Mouse (Mus musculus): ENCODE results near the gene Gigyf1.

The Gigyf1 gene

GRCm38 (mm10) chr5:137570691-137571586 is 52.6 kb downstream of the Gigyf1 start:
- no peak for DNase-seq (ENCODE audit: low read depth)

GRCm38 (mm10) chr5:137574470-137574901 is 56.1 kb downstream of the Gigyf1 start:
- DNase-seq (ENCODE audit: low read depth): no peak

All from fibroblast of lung, adult 2 months (primary cell).